Mouse (Mus musculus) activated CD4-positive, CD25-positive, alpha-beta regulatory T cell, adult 4 months (primary cell): ENCODE results near the gene Rc3h1. TPM values are rescaled to one million over a fixed set of nuclear protein-coding genes. Genes with fewer than 3 reads are reported as not detected.
"Not testable (repeated sequence)": the region's sequence is repeated elsewhere in the genome, so short reads cannot be mapped to it uniquely, and the experiment has no call there.

Experiments
- ATAC-seq: one replicate; pipeline ENCODE4 v1.8.0; 2017
- polyA plus RNA-seq, 2 experiments: library from polyadenylated mRNA; unstranded; fragments of 100-300 nt; shearing (Covaris generic); gene quantifications; one replicate each; pipeline ENCODE4 v1.2.1; 2017

Rc3h1 gene
- polyA plus RNA-seq: 10 to 100 TPM; 12.8 to 14.9 TPM

- ATAC-seq: peak; percentile 94
Observed at GRCm38 (mm10) chr1:160906057-160906557, at the start of gene Rc3h1. TSS of gene Rc3h1 (plus strand) at chr1:160906418.

- no peak for ATAC-seq
Observed at GRCm38 (mm10) chr1:160858132-160858531, 48.1 kb upstream of the Rc3h1 start.

- not testable (repeated sequence) for ATAC-seq
Observed at GRCm38 (mm10) chr1:160859874-160860273, 46.3 kb upstream of the Rc3h1 start.

- ATAC-seq: no peak
Observed at GRCm38 (mm10) chr1:160861142-160861541, 45.1 kb upstream of the Rc3h1 start.

- no peak for ATAC-seq
Observed at GRCm38 (mm10) chr1:160861632-160862031, 44.6 kb upstream of the Rc3h1 start.

GRCm38 (mm10) chr1:160863027-160863426, 43.2 kb upstream of the Rc3h1 start:
- peak; percentile 95 for ATAC-seq

- ATAC-seq: no peak
Observed at GRCm38 (mm10) chr1:160874757-160875156, 31.5 kb upstream of the Rc3h1 start.

GRCm38 (mm10) chr1:160876968-160877367, 29.2 kb upstream of the Rc3h1 start:
- no peak for ATAC-seq

- ATAC-seq: no peak
Observed at GRCm38 (mm10) chr1:160878485-160878884, 27.7 kb upstream of the Rc3h1 start.

- ATAC-seq: not testable (repeated sequence)
Observed at GRCm38 (mm10) chr1:160881378-160881777, 24.8 kb upstream of the Rc3h1 start.

- no peak for ATAC-seq
Observed at GRCm38 (mm10) chr1:160881968-160882367, 24.2 kb upstream of the Rc3h1 start.

GRCm38 (mm10) chr1:160884273-160884672, 21.9 kb upstream of the Rc3h1 start:
- ATAC-seq: no peak

GRCm38 (mm10) chr1:160884993-160885392, 21.2 kb upstream of the Rc3h1 start:
- ATAC-seq: no peak

- no peak for ATAC-seq
Observed at GRCm38 (mm10) chr1:160899701-160900100, 6.5 kb upstream of the Rc3h1 start.

GRCm38 (mm10) chr1:160904047-160904446, 2.2 kb upstream of the Rc3h1 start:
- ATAC-seq: no peak

- ATAC-seq: no peak
Observed at GRCm38 (mm10) chr1:160906558-160907481, 602 bp downstream of the Rc3h1 start.

- no peak for ATAC-seq
Observed at GRCm38 (mm10) chr1:160910176-160910575, 4.0 kb downstream of the Rc3h1 start.

- no peak for ATAC-seq
Observed at GRCm38 (mm10) chr1:160910812-160911211, 4.6 kb downstream of the Rc3h1 start.

- no peak for ATAC-seq
Observed at GRCm38 (mm10) chr1:160919383-160919782, 13.2 kb downstream of the Rc3h1 start.

- ATAC-seq: no peak
Observed at GRCm38 (mm10) chr1:160921938-160922337, 15.7 kb downstream of the Rc3h1 start.

GRCm38 (mm10) chr1:160931320-160931719, 25.1 kb downstream of the Rc3h1 start:
- ATAC-seq: no peak

GRCm38 (mm10) chr1:160933896-160934482, 27.8 kb downstream of the Rc3h1 start:
- no peak for ATAC-seq

GRCm38 (mm10) chr1:160935551-160935950, 29.3 kb downstream of the Rc3h1 start:
- ATAC-seq: no peak

- ATAC-seq: no peak
Observed at GRCm38 (mm10) chr1:160963199-160963598, 57.0 kb downstream of the Rc3h1 start.
